Comparison of ENCODE assay signal across 1 mouse cellular context in genomic region chr5:120621846-120622197, GRCm38 (mm10).
TF ChIP-seq lines count a peak whose summit lies in the region.

No protein-coding gene starts in this region.

TF ChIP-seq in CH12.LX, 34 proteins besides CTCF, POLR2A, EP300 and RAD21 (continued from another document):
- TF ChIP-seq BHLHE40 (IDR thresholded peaks at IDR 0.05; ENCODE audit: low read depth, low read length) (no peak), SIN3A (IDR thresholded peaks at IDR 0.05; ENCODE audit: low read length) (no peak), MEF2A (IDR thresholded peaks at IDR 0.05; ENCODE audit: borderline replicate concordance, low read depth, low read length) (no peak), TBP (conservative IDR thresholded peaks at IDR 0.05; ENCODE audit: low read depth, low read length) (no peak), TCF12 (IDR thresholded peaks at IDR 0.05; ENCODE audit: low read depth, low read length) (no peak), UBTF (IDR thresholded peaks at IDR 0.05; ENCODE audit: low read depth, low read length) (no peak), MAFK (IDR thresholded peaks at IDR 0.05; ENCODE audit: insufficient replicate concordance, low read length) (no peak), ZKSCAN1 (IDR thresholded peaks at IDR 0.05; ENCODE audit: borderline replicate concordance, low read depth, low read length) (no peak), ETS1 (conservative IDR thresholded peaks at IDR 0.05; ENCODE audit: low read depth, low read length) (no peak)
